Mouse (Mus musculus): ENCODE measurements around the gene Rnf222. TPM values are rescaled to one million over a fixed set of nuclear protein-coding genes. Genes with fewer than 3 reads are reported as not detected.
A peak's percentile ranks its signal among the peaks of the same experiment; 100 is the strongest.

Gene Rnf222
- polyA plus RNA-seq, 1 experiment from 2014 or later = 5.8 TPM

DNA sequence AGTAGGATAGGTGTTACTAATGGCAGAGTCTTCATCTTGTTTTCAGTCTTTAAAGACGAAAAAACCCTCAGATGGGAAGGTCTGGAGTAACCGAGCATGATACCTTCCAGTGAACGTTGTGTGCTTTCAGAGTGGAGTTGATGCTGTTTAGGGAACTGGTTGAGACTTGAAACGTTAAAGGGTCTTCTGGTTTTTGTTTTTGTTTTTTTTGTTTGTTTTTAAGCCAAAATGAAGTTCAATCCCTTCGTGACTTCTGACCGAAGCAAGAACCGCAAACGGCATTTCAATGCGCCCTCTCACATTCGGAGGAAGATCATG lies 13.7 kb downstream of the Rnf222 start:
- Histone ChIP-seq H3K27me3 (ENCODE audit: control insufficient read depth, insufficient read depth, low read length) (no peaks in the 10 kb centered on the region), H3K27ac (replicated peaks) (peak overlapping the region; percentile 93), H3K4me1 (replicated peaks; ENCODE audit: control insufficient read depth, insufficient read depth) (no peaks in the 10 kb centered on the region), H3K4me3 (ENCODE audit: low read depth, low read length) (peak overlapping the region; percentile 93), H3K4me2 (replicated peaks; ENCODE audit: low read depth) (peak overlapping the region; percentile 64), H3K9ac (ENCODE audit: low read length) (peak overlapping the region; percentile 99), H3K9me3 (ENCODE audit: control insufficient read depth, low read length) (no peaks in the 10 kb centered on the region), H3K36me3 (ENCODE audit: control insufficient read depth, insufficient read depth, low read length) (peaks cover 4% of the 10 kb centered on the region; the same call in 1 of the 2 replicates)
- ATAC-seq (ENCODE audit: low FRiP score, low TSS enrichment) (no peak), DNase-seq (ENCODE audit: low spot score) (no peak)
- TF ChIP-seq CTCF (IDR thresholded peaks at IDR 0.05; ENCODE audit: low read depth) (no peak), EP300 (optimal IDR thresholded peaks at IDR 0.05) (no peak)
- WGBS = under 1% methylated on average over 10 of the region's 10 CpGs

DNA sequence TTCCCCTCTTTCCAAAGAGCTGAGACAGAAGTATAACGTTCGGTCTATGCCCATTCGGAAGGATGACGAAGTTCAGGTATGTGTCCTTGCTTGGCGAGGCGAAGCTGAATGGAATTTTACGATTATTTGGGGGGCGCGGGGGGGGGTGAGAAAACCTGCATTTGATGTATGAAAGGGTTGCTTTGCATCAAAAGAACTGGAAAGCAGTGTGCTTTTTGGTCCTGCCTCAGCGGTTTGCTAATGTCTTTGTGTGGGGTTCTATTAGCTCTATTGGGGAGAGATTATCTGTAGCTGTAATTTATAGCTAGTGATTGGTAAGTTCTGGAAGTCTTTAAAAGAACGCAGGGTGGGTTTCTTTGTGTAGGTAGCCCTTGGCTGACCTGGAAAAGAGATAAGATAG lies 14.0 kb downstream of the Rnf222 start:
- H3K27me3 ChIP-seq (ENCODE audit: control insufficient read depth, insufficient read depth, low read length) = no peaks in the 10 kb centered on the region
- H3K4me1 ChIP-seq (replicated peaks; ENCODE audit: control insufficient read depth, insufficient read depth) = no peaks in the 10 kb centered on the region
- H3K36me3 ChIP-seq (ENCODE audit: control insufficient read depth, insufficient read depth, low read length) = peaks cover 5% of the 10 kb centered on the region; the same call in 1 of the 2 replicates
- H3K4me2 ChIP-seq (replicated peaks; ENCODE audit: low read depth) = peak overlapping the region; percentile 64
- H3K4me3 ChIP-seq (ENCODE audit: low read depth, low read length) = peak overlapping the region; percentile 93
- ATAC-seq (ENCODE audit: low FRiP score, low TSS enrichment) (no peak), DNase-seq (ENCODE audit: low spot score) (no peak)
- no peaks in the 10 kb centered on the region for H3K9me3 ChIP-seq (ENCODE audit: control insufficient read depth, low read length)
- no peak overlapping the region for H3K27ac ChIP-seq (replicated peaks)
- peak overlapping the region; percentile 99 for H3K9ac ChIP-seq (ENCODE audit: low read length)
- TF ChIP-seq EP300 (optimal IDR thresholded peaks at IDR 0.05) (no peak), CTCF (IDR thresholded peaks at IDR 0.05; ENCODE audit: low read depth) (no peak)
- WGBS = 2% methylated on average over 11 of the region's 11 CpGs

DNA sequence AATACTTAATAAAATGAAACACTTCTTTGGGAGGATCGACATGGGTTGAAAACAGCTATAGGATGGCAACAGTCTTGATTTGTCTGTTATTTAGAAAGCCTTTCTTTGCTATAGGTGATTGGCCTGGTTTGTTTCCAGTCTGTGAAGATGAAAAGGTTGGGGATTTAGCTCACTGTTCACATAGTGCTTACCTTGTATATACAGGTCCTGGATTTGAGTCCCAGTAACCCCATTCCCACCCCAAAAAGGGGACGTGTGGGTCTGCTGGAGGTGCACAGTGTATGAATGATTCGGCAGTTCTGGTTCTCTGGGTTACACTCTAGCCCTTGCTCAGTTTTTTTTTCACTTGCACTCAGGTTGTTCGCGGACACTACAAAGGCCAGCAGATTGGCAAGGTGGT lies 14.5 kb downstream of the Rnf222 start:
- TF ChIP-seq EP300 (optimal IDR thresholded peaks at IDR 0.05) = no peak
- no peak for TF ChIP-seq CTCF (IDR thresholded peaks at IDR 0.05; ENCODE audit: low read depth)
- peak overlapping the region; percentile 93 for H3K4me3 ChIP-seq (ENCODE audit: low read depth, low read length)
- no peaks in the 10 kb centered on the region for H3K27me3 ChIP-seq (ENCODE audit: control insufficient read depth, insufficient read depth, low read length)
- 70% methylated on average over 5 of the region's 5 CpGs for WGBS
- no peaks in the 10 kb centered on the region for H3K9me3 ChIP-seq (ENCODE audit: control insufficient read depth, low read length)
- peak overlapping the region; percentile 99 for H3K9ac ChIP-seq (ENCODE audit: low read length)
- H3K27ac ChIP-seq (replicated peaks) = no peak overlapping the region
- no peaks in the 10 kb centered on the region for H3K4me1 ChIP-seq (replicated peaks; ENCODE audit: control insufficient read depth, insufficient read depth)
- no peak for DNase-seq (ENCODE audit: low spot score)
- H3K36me3 ChIP-seq (ENCODE audit: control insufficient read depth, insufficient read depth, low read length) = peaks cover 5% of the 10 kb centered on the region; the same call in 1 of the 2 replicates
- peak overlapping the region; percentile 64 for H3K4me2 ChIP-seq (replicated peaks; ENCODE audit: low read depth)
- ATAC-seq (ENCODE audit: low FRiP score, low TSS enrichment) = no peak

DNA sequence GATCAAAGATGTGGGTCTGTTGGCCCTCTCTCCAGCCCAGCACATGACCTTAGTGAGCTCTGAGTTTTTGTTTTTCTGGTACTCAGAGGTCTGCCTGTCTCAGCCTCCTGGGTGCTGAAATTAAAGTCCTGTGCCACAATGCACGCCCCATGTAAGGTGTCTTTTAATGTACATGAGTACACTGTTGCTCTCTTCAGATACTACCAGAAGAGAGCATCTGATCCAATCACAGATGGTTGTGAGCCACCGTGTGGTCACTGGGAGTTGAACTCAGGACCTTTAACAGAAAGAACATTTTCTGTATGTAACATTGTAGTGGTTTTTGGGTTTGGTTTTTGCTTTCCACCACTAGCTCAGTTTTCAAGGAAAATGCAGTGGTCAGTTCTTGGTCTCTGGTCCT lies 15.4 kb downstream of the Rnf222 start:
- peaks cover 5% of the 10 kb centered on the region; the same call in 1 of the 2 replicates for H3K36me3 ChIP-seq (ENCODE audit: control insufficient read depth, insufficient read depth, low read length)
- H3K27ac ChIP-seq (replicated peaks) = no peak overlapping the region
- no peaks in the 10 kb centered on the region for H3K9me3 ChIP-seq (ENCODE audit: control insufficient read depth, low read length)
- no peak for DNase-seq (ENCODE audit: low spot score)
- H3K4me3 ChIP-seq (ENCODE audit: low read depth, low read length) = no peak overlapping the region
- H3K4me2 ChIP-seq (replicated peaks; ENCODE audit: low read depth) = no peak overlapping the region
- no peak overlapping the region for H3K9ac ChIP-seq (ENCODE audit: low read length)
- no peaks in the 10 kb centered on the region for H3K4me1 ChIP-seq (replicated peaks; ENCODE audit: control insufficient read depth, insufficient read depth)
- H3K27me3 ChIP-seq (ENCODE audit: control insufficient read depth, insufficient read depth, low read length) = no peaks in the 10 kb centered on the region
- no peak for ATAC-seq (ENCODE audit: low FRiP score, low TSS enrichment)
- TF ChIP-seq EP300 (optimal IDR thresholded peaks at IDR 0.05) (no peak), CTCF (IDR thresholded peaks at IDR 0.05; ENCODE audit: low read depth) (no peak)
- 90% methylated on average over 2 of the region's 2 CpGs for WGBS

DNA sequence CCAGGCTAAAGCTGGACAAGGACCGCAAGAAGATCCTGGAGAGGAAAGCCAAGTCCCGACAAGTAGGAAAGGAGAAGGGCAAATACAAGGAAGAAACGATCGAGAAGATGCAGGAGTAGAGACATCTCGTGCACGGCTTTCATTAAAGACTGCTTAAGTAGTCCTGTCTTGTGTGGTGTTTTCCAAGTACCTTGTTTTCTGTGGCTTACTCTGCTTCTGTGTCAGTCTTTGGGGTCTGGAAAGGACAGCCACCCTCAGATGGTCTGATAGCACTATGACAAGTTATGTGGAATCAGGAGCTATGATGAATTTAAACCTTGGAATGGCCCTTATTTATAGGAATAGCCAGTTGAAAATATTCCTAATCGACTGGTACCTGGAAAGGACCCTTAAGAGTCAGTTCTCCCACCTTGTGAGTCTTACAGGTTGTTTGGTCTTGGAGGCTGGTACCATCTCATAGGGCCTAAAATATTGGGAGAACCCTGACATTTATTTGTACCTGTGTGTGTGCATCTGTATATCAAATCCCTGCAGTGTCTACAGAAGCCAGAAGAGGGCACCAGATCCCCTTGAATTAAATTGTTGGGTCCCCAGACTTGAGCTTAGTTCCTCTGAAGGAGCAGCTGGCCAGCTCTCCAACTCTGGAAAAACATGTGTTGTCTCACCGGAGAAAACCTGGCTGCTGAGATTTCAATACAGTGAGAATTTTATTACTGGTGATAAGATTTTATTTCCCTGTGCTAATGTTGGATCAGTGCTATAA lies 16.2 kb downstream of the Rnf222 start:
- TF ChIP-seq CTCF (IDR thresholded peaks at IDR 0.05; ENCODE audit: low read depth) (peak; percentile 85), EP300 (optimal IDR thresholded peaks at IDR 0.05) (no peak)
- H3K4me1 ChIP-seq (replicated peaks; ENCODE audit: control insufficient read depth, insufficient read depth) = no peaks in the 10 kb centered on the region
- no peaks in the 10 kb centered on the region for H3K9me3 ChIP-seq (ENCODE audit: control insufficient read depth, low read length)
- no peaks in the 10 kb centered on the region for H3K27me3 ChIP-seq (ENCODE audit: control insufficient read depth, insufficient read depth, low read length)
- 75% methylated on average over 8 of the region's 8 CpGs for WGBS
- ATAC-seq (ENCODE audit: low FRiP score, low TSS enrichment) (no peak), DNase-seq (ENCODE audit: low spot score) (peak; percentile 80)
- H3K9ac ChIP-seq (ENCODE audit: low read length) = no peak overlapping the region
- no peak overlapping the region for H3K4me2 ChIP-seq (replicated peaks; ENCODE audit: low read depth)
- H3K27ac ChIP-seq (replicated peaks) = no peak overlapping the region
- peaks cover 5% of the 10 kb centered on the region; the same call in 1 of the 2 replicates for H3K36me3 ChIP-seq (ENCODE audit: control insufficient read depth, insufficient read depth, low read length)
- H3K4me3 ChIP-seq (ENCODE audit: low read depth, low read length) = no peak overlapping the region

DNA sequence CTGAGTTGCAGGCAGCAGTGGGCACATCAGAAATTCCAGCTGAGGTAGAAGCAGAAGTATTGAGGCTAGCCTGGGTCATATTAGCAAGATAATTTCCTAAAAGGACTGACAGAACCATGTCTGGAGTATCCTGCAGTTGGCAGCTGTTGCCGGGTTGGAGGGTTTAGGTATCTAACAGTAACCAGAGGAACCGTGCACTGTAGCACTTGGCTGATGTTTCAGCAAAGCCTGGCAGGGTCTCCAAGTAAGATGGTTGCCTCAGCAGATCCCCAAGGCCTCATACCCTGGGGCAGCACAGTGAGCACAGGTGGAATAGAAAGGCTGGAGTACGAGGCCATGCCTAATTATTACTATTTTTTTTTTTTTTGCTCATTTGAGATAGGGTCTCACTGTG lies 16.8 kb downstream of the Rnf222 start:
- WGBS = 91% methylated on average over 3 of the region's 3 CpGs

More for the DNA sequence above, 16.8 kb downstream of the Rnf222 start:
- H3K27ac ChIP-seq (replicated peaks) = no peak overlapping the region
- H3K36me3 ChIP-seq (ENCODE audit: control insufficient read depth, insufficient read depth, low read length) = peaks cover 5% of the 10 kb centered on the region; the same call in 1 of the 2 replicates
- H3K4me1 ChIP-seq (replicated peaks; ENCODE audit: control insufficient read depth, insufficient read depth) = no peaks in the 10 kb centered on the region
- TF ChIP-seq EP300 (optimal IDR thresholded peaks at IDR 0.05) (no peak), CTCF (IDR thresholded peaks at IDR 0.05; ENCODE audit: low read depth) (no peak)
- H3K4me2 ChIP-seq (replicated peaks; ENCODE audit: low read depth) = no peak overlapping the region
- H3K27me3 ChIP-seq (ENCODE audit: control insufficient read depth, insufficient read depth, low read length) = no peaks in the 10 kb centered on the region
- H3K4me3 ChIP-seq (ENCODE audit: low read depth, low read length) = no peak overlapping the region
- no peak overlapping the region for H3K9ac ChIP-seq (ENCODE audit: low read length)
- no peaks in the 10 kb centered on the region for H3K9me3 ChIP-seq (ENCODE audit: control insufficient read depth, low read length)
- ATAC-seq (ENCODE audit: low FRiP score, low TSS enrichment) (no peak), DNase-seq (ENCODE audit: low spot score) (no peak)
